Mouse (Mus musculus) limb, embryonic 15.5 days (tissue): ENCODE data around the gene Kif18a. TPM values are rescaled to one million over a fixed set of nuclear protein-coding genes. Genes with fewer than 3 reads are reported as not detected.

Source experiments
- ATAC-seq: fragments of 200-750 bp; cut with Nextera tagmentation; 2 replicates; pipeline ENCODE4 v1.8.0; 2017; ENCODE audit warnings: low read depth, moderate TSS enrichment; ENCODE audit not compliant: insufficient number of reproducible peaks, low FRiP score, low TSS enrichment
- H3K27ac ChIP-seq: fragments of 300-500 bp; sonication (generic); 2 replicates; pipeline ENCODE4 v1.5.1; 2015; ENCODE audit warnings: moderate library complexity, mild to moderate bottlenecking, inconsistent platforms
- H3K27me3 ChIP-seq: fragments of 300-500 bp; sonication (generic); 2 replicates; pipeline ENCODE4 v1.6.1; 2015; ENCODE audit warnings: inconsistent platforms
- H3K36me3 ChIP-seq: fragments of 300-500 bp; sonication (generic); 2 replicates; pipeline ENCODE4 v1.6.1; 2015; ENCODE audit warnings: inconsistent platforms
- H3K4me1 ChIP-seq: fragments of 300-500 bp; sonication (generic); 2 replicates; pipeline ENCODE4 v1.6.1; 2015; ENCODE audit warnings: inconsistent platforms
- H3K4me2 ChIP-seq: fragments of 300-500 bp; sonication (generic); 2 replicates; pipeline ENCODE4 v1.6.1; 2015; ENCODE audit warnings: mild to moderate bottlenecking, inconsistent platforms
- H3K4me3 ChIP-seq: fragments of 300-500 bp; sonication (generic); 2 replicates; pipeline ENCODE4 v1.5.1; 2015; ENCODE audit warnings: mild to moderate bottlenecking, inconsistent platforms
- H3K9ac ChIP-seq: fragments of 300-500 bp; sonication (generic); 2 replicates; pipeline ENCODE4 v1.6.1; 2015; ENCODE audit warnings: inconsistent platforms
- H3K9me3 ChIP-seq: fragments of 300-500 bp; sonication (generic); 2 replicates; pipeline ENCODE4 v1.6.1; 2016; ENCODE audit warnings: inconsistent platforms
- WGBS: fragments of 180-500 bp; shearing (Covaris S2); methylation state at CpG from one replicate; pipeline ENCODE4 v1.1.7; 2015; 5-methylcytosine and 5-hydroxymethylcytosine counted together
- polyA plus RNA-seq: library from polyadenylated mRNA; unstranded; fragments of >200 nt; fragmentation: Nextera tagmentation; extraction: Ambion mirVana; gene quantifications from 2 replicates; pipeline ENCODE4 v1.2.1, GENCODE M21; 2015

The Kif18a gene
- polyA plus RNA-seq, 1 experiment from 2014 or later, result 14.5 TPM

DNA sequence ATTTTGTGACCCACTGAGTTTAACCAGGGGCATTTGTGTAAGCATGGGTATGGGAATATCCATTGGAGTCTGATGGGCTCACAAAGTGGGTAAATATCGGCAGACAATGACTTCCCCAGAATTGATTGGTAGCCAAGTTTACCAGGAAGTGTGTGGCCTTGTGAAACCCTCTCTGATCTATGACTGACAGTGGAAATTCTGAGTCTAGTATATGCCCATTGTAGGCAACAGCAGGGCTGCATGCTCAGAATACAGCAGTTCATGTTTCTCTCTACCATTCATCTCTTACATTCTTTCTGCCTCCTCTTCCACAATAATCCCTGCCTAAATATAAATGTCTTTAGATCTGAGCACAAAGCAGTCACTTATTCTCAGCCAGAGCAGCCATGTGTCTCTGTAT, 103.5 kb downstream of the Kif18a start:
- 79% methylated on average over 1 of the region's 1 CpGs for WGBS
- no peaks in the 10 kb centered on the region for H3K36me3 ChIP-seq
- no peak for ATAC-seq

DNA sequence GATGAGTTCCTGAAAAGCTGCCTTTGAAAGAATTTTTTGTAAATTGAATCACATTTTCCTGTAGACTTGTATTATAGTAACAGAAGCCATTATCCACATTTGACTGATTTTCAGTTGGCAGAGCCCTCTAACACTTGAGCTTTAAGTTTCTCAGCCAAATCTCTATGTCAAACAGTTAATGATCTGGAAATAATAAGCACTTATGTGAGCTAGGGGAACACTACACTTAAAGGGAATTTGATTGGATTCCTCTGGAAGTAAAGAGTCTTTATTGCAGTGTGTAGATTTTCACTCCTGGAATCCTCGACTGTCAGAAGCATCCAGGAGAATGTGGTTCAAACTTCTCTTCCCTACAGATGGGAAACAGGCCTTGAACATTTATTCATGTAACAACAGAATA, 105.7 kb downstream of the Kif18a start:
- Histone ChIP-seq H3K27ac (no peak overlapping the region), H3K4me3 (no peak overlapping the region), H3K4me2 (no peak overlapping the region), H3K4me1 (no peaks in the 10 kb centered on the region), H3K9ac (no peak overlapping the region), H3K9me3 (no peaks in the 10 kb centered on the region), H3K27me3 (no peaks in the 10 kb centered on the region), H3K36me3 (no peaks in the 10 kb centered on the region)
- ATAC-seq, result no peak
- 15% methylated on average over 1 of the region's 1 CpGs for WGBS

More for the DNA sequence above, 103.5 kb downstream of the Kif18a start:
- no peak overlapping the region for H3K9ac ChIP-seq
- no peak overlapping the region for H3K27ac ChIP-seq
- H3K4me2 ChIP-seq, result no peak overlapping the region
- H3K9me3 ChIP-seq, result no peaks in the 10 kb centered on the region
- no peaks in the 10 kb centered on the region for H3K4me1 ChIP-seq
- no peaks in the 10 kb centered on the region for H3K27me3 ChIP-seq
- H3K4me3 ChIP-seq, result no peak overlapping the region

DNA sequence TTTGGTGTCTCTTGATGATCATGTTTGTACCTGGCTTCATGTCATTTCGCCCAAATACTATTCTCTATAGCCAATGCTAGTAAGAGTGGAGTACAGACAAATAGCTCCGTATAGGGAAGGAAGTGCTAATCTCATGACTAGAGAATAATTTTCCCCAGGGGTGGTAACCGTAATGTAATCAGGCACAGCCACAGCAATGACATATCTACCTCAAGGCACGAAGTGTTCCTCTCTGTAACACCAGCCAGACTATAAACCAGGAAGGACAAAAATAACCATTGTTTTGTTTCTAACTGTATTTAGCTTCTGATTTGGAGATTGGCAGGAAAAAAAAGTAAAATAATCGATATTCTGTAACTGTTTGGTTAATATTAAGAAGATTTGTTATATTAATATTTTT, 108.2 kb downstream of the Kif18a start:
- Histone ChIP-seq H3K27ac (no peak overlapping the region), H3K9ac (no peak overlapping the region), H3K4me3 (no peak overlapping the region), H3K9me3 (no peaks in the 10 kb centered on the region), H3K4me2 (no peak overlapping the region), H3K27me3 (no peaks in the 10 kb centered on the region), H3K36me3 (no peaks in the 10 kb centered on the region), H3K4me1 (no peaks in the 10 kb centered on the region)
- 71% methylated on average over 5 of the region's 5 CpGs for WGBS
- no peak for ATAC-seq

DNA sequence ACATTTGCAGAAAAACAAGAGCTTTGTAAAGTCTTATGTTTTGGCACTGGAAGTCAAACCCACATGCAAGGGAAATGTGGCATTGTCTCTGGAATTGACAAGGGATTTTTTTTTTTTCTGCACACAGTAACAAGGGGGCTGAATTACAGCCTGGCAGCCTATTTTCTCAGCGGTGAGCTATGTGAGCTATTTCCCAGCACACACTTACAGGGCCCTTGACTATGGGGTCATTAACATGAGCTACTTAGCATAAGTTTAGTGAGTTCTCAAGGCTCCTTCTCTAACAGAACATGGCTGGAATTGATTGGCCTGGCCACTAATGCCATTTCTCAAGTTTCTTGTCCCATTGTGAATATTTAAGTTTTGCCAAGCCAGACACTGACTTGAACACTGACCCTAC, 109.4 kb downstream of the Kif18a start:
- WGBS, result 25% methylated on average over 1 of the region's 1 CpGs

More for the DNA sequence above, 109.4 kb downstream of the Kif18a start:
- Histone ChIP-seq H3K4me3 (no peak overlapping the region), H3K9me3 (no peaks in the 10 kb centered on the region), H3K36me3 (no peaks in the 10 kb centered on the region), H3K4me1 (no peaks in the 10 kb centered on the region), H3K4me2 (no peak overlapping the region), H3K9ac (no peak overlapping the region), H3K27me3 (no peaks in the 10 kb centered on the region), H3K27ac (no peak overlapping the region)
- ATAC-seq, result no peak

Other genes with a start within 250 kb of the Kif18a start
- 10.8 and 11.8 TPM in 2 replicates for gene Mettl15, start within 50 bp of the Kif18a start, polyA plus RNA-seq